Mouse (Mus musculus) stomach, postnatal 0 days (tissue): ENCODE data around the gene Hus1. TPM values are rescaled to one million over a fixed set of nuclear protein-coding genes. Genes with fewer than 3 reads are reported as not detected.

Experiments
- ATAC-seq: fragments of 200-750 bp; cut with Nextera tagmentation; 2 replicates; pipeline ENCODE4 v1.8.0; 2017; ENCODE audit not compliant: low FRiP score, low TSS enrichment
- DNase-seq: peaks from one replicate; pipeline ENCODE4 v3.0.0-alpha.2; 2016; ENCODE audit warnings: low spot score
- H3K27ac ChIP-seq: fragments of 300-500 bp; sonication (generic); replicated peaks from 2 replicates; pipeline ENCODE4 v1.5.1; 2014; ENCODE audit warnings: mild to moderate bottlenecking, control low read depth
- H3K27me3 ChIP-seq: fragments of 300-500 bp; sonication (generic); 2 replicates; pipeline ENCODE4 v1.6.1; 2014; ENCODE audit warnings: low read length; ENCODE audit not compliant: control insufficient read depth, insufficient read depth
- H3K36me3 ChIP-seq: fragments of 300-500 bp; sonication (generic); 2 replicates; pipeline ENCODE4 v1.6.1; 2014; ENCODE audit warnings: low read length, mixed read lengths; ENCODE audit not compliant: control insufficient read depth, insufficient read depth
- H3K4me1 ChIP-seq: fragments of 300-500 bp; sonication (generic); replicated peaks from 2 replicates; pipeline ENCODE4 v1.6.1; 2014; ENCODE audit warnings: antibody characterized with exemption; ENCODE audit not compliant: control insufficient read depth, insufficient read depth
- H3K4me2 ChIP-seq: fragments of 300-500 bp; sonication (generic); replicated peaks from 2 replicates; pipeline ENCODE4 v1.6.1; 2014; ENCODE audit warnings: low read depth, mild to moderate bottlenecking, control low read depth, moderate library complexity
- H3K4me3 ChIP-seq: fragments of 300-500 bp; sonication (generic); 2 replicates; pipeline ENCODE4 v1.5.1; 2014; ENCODE audit warnings: low read depth, low read length, control low read depth
- H3K9ac ChIP-seq: fragments of 300-500 bp; sonication (generic); 2 replicates; pipeline ENCODE4 v1.6.1; 2014; ENCODE audit warnings: mild to moderate bottlenecking, low read length, control low read depth, mixed read lengths
- H3K9me3 ChIP-seq: fragments of 300-500 bp; sonication (generic); 2 replicates; pipeline ENCODE4 v1.6.1; 2016; ENCODE audit warnings: low read length; ENCODE audit not compliant: control insufficient read depth
- CTCF ChIP-seq: IDR thresholded peaks from 2 replicates; pipeline ENCODE4 v1.5.1; 2016; ENCODE audit warnings: antibody characterized with exemption, low read depth, mild to moderate bottlenecking, moderate library complexity
- EP300 ChIP-seq: optimal IDR thresholded peaks from 2 replicates; pipeline ENCODE3; 2016; ENCODE audit warnings: antibody characterized with exemption
- WGBS: fragments of 180-500 bp; shearing (Covaris S2); extraction: QIAGEN DNeasy Blood & Tissue Kit; methylation state at CpG from one replicate; pipeline ENCODE4 v1.1.7; 2014; 5-methylcytosine and 5-hydroxymethylcytosine counted together
- polyA plus RNA-seq: library from polyadenylated mRNA; unstranded; fragments of >200 nt; fragmentation: Nextera tagmentation; extraction: Ambion mirVana; gene quantifications from 2 replicates; pipeline ENCODE4 v1.2.1, GENCODE M21; 2015

The Hus1 gene
- polyA plus RNA-seq, 1 experiment from 2014 or later = 5.8 TPM

DNA sequence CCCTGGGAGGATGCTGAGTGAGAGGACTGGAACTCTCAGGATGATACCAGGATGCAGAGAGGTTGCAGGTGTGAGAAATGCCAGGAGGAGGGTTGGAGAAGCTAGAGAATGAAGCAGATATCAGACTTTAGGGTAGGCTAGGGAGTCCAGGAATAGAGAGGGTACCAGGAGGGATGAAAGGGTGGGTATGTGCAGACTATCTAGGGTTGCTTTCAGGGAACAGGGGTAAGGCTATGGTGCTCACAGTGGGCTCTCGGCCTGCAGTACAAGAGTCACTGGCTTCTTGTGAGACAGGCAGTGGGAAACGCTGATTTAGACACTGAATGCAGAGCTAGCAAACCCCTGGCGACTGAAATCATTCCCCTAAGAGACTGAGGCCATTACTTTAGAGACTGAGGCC lies 37.8 kb downstream of the Hus1 start, which contains the start of gene Pkd1l1:
Gene Pkd1l1 (minus strand): TSS at position 101 of the 400 bp plus-strand sequence.
- Histone ChIP-seq H3K9ac (no peak within 1 kb of the TSS), H3K9me3 (no peaks in the 10 kb centered on the region), H3K4me1 (no peaks in the 10 kb centered on the region), H3K27ac (no peak within 1 kb of the TSS), H3K27me3 (no peaks in the 10 kb centered on the region), H3K4me2 (no peak within 1 kb of the TSS), H3K36me3 (no peaks in the 10 kb centered on the region), H3K4me3 (no peak within 1 kb of the TSS)
- ATAC-seq (no peak), DNase-seq (no peak)
- TF ChIP-seq EP300 (no peak), CTCF (no peak)
- 74% methylated on average over 3 of the region's 3 CpGs for WGBS

DNA sequence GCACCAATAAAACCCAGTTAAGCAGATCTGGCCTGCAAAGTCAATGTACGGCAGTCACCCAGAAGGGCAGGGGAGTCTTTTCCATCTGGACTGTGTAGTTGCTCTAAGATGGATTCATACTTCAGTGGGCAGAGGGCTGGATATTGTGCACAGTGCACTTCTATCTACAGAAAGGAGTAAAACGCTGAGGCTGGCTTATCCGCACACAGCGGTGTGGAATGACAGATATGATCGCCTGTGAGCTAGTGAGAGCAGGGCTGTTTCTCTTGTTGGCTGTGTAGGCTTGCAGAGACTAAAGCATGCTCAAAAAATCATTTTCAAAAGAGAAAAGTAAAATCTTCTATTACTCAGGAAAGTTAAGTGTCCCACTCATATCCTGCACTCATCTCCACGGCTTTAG lies 38.9 kb downstream of the Hus1 start:
- 73% methylated on average over 6 of the region's 6 CpGs for WGBS
- no peak overlapping the region for H3K4me2 ChIP-seq

DNA sequence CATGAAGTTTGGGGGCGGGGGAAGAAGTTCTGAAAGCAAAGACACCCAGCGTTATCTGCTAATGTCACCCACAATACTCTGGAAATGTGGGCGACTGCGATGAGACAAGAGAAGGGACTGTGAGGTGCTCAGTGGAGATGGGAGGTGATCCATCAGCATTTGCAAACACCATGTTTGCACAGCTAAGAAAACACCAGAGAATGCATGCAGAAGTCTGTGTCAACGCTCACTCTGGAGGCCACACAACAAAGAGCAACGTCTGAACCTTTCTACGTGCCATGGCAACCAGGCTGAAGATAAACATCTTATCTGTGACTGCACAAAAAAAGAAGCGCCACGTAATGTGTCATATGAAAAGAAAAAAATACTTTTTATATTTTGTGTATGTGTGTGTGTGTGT lies 40.5 kb downstream of the Hus1 start:
- no peak for TF ChIP-seq CTCF
- no peak for TF ChIP-seq EP300
- no peak for ATAC-seq
- Histone ChIP-seq H3K9ac (no peak overlapping the region), H3K4me3 (no peak overlapping the region), H3K27me3 (no peaks in the 10 kb centered on the region), H3K36me3 (no peaks in the 10 kb centered on the region), H3K9me3 (no peaks in the 10 kb centered on the region), H3K27ac (no peak overlapping the region), H3K4me1 (no peaks in the 10 kb centered on the region), H3K4me2 (no peak overlapping the region)
- 51% methylated on average over 9 of the region's 9 CpGs for WGBS
- no peak for DNase-seq

More for the DNA sequence above, 38.9 kb downstream of the Hus1 start:
- no peak for TF ChIP-seq EP300
- TF ChIP-seq CTCF = no peak
- Histone ChIP-seq H3K4me3 (no peak overlapping the region), H3K36me3 (no peaks in the 10 kb centered on the region), H3K4me1 (no peaks in the 10 kb centered on the region), H3K27ac (no peak overlapping the region), H3K27me3 (no peaks in the 10 kb centered on the region), H3K9ac (no peak overlapping the region), H3K9me3 (no peaks in the 10 kb centered on the region)
- DNase-seq (no peak), ATAC-seq (no peak)

DNA sequence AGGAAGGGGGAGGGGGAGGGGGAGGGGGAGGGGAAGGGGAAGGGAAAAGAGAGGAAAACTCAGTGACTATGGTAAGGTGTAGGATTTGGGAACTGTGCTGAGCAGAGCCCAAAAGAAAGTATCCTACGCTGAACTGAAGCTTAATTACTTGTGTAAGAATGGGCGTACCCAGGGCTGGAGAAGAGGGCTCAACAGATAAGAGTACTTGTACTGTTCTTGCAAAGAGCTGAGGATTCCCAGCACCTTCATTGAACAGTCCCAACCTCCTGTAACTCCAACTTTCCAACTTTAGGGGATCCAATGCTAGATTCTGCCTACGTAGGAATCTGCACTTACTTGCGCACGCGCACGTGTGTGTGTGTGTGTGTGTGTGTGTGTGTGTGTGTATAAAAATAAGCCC lies 42.9 kb downstream of the Hus1 start:
- Histone ChIP-seq H3K9ac (no peak overlapping the region), H3K27ac (no peak overlapping the region), H3K36me3 (no peaks in the 10 kb centered on the region), H3K27me3 (no peaks in the 10 kb centered on the region), H3K9me3 (no peaks in the 10 kb centered on the region), H3K4me2 (no peak overlapping the region), H3K4me3 (no peak overlapping the region), H3K4me1 (no peaks in the 10 kb centered on the region)
- DNase-seq (no peak), ATAC-seq (no peak)
- WGBS = 94% methylated on average over 7 of the region's 7 CpGs
- no peak for TF ChIP-seq CTCF
- no peak for TF ChIP-seq EP300

DNA sequence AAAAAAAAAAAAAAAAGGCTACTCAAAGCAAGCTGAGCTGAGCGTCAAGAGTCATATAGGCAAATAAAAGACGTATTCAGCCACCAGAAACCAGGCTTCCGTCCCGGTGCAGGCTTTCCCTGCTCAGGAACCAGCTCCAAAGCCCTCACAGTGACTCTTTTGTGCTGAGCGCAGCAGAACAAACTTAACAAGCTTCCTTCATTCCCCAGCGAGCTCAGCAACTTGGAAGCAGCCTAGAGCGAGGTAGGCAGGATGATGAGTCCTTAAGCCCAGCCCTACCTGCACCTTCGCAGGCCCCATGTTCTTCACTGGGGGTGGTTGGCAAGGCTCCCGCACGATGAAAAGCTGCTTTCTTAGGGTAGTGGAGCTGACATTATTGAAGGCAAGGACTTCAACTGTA lies 52.4 kb downstream of the Hus1 start:
- Histone ChIP-seq H3K27me3 (no peaks in the 10 kb centered on the region), H3K4me3 (no peak overlapping the region), H3K27ac (no peak overlapping the region), H3K36me3 (no peaks in the 10 kb centered on the region), H3K4me1 (no peaks in the 10 kb centered on the region), H3K9ac (no peak overlapping the region), H3K9me3 (no peaks in the 10 kb centered on the region), H3K4me2 (no peak overlapping the region)
- DNase-seq (peak; percentile 16), ATAC-seq (no peak)
- WGBS = 55% methylated on average over 10 of the region's 10 CpGs
- TF ChIP-seq CTCF = no peak

DNA sequence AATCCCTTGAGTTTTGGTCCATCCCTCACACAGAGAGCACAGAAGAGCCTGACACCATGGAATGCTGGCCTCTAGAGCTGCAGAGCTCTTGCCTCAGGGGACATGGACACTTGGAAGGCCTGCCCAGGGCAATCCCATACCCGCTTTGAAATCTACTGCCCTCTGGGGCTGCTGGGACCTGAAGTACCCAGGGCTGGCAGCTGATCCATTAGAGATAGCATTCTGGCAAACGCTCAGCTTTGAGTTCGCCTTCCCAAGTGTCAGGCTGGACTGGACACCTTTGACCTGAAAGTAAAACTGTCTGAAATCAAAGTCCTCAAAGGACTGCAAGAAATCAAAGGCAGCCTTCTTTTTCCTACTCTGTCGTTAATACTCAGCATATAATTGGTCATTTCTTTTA lies 52.9 kb downstream of the Hus1 start:
- H3K9me3 ChIP-seq = no peaks in the 10 kb centered on the region
- H3K27me3 ChIP-seq = no peaks in the 10 kb centered on the region
- H3K27ac ChIP-seq = no peak overlapping the region
- ATAC-seq (no peak), DNase-seq (no peak)
- WGBS = 60% methylated on average over 4 of the region's 4 CpGs
- TF ChIP-seq CTCF (no peak), EP300 (no peak)
- no peaks in the 10 kb centered on the region for H3K36me3 ChIP-seq
- no peaks in the 10 kb centered on the region for H3K4me1 ChIP-seq
- no peak overlapping the region for H3K4me3 ChIP-seq
- no peak overlapping the region for H3K9ac ChIP-seq
- no peak overlapping the region for H3K4me2 ChIP-seq

DNA sequence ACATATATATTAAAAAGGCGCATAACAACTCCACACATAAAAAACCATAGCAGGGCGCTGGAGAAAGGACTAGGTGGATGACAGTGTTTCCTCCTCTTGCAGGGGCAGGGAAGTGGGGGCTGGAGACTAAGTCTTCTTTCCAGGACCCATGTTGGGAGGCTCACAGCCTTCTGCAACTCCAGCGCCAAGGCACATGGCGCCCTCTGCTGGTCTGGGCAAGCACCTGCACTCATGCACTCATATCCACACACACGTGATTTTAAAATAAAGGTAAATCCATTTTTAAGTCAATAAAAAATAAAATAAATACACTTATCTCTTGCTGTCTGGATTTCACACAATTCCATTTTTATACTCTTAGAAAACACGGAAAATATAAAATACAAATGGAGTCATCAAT lies 54.0 kb downstream of the Hus1 start:
- Histone ChIP-seq H3K9me3 (no peaks in the 10 kb centered on the region), H3K36me3 (no peaks in the 10 kb centered on the region), H3K4me1 (no peaks in the 10 kb centered on the region), H3K9ac (no peak overlapping the region), H3K27me3 (no peaks in the 10 kb centered on the region), H3K27ac (no peak overlapping the region), H3K4me2 (no peak overlapping the region), H3K4me3 (no peak overlapping the region)
- DNase-seq = no peak
- TF ChIP-seq CTCF (peak; percentile 67), EP300 (no peak)
- 63% methylated on average over 6 of the region's 6 CpGs for whole genome bisulfite sequencing
- no peak for ATAC-seq
